Mouse (Mus musculus): ENCODE data around the gene Lig4. TPM values are rescaled to one million over a fixed set of nuclear protein-coding genes. Genes with fewer than 3 reads are reported as not detected.

Gene Lig4
- total and polyA plus RNA-seq, 2 experiments from 2014 or later, result 3.6 to 6.4 TPM

- TF ChIP-seq CTCF (IDR thresholded peaks at IDR 0.05; ENCODE audit: low read depth), result no peak
- no peak for ATAC-seq
- Histone ChIP-seq H3K36me3 (ENCODE audit: insufficient read depth) (peaks cover 23% of the 10 kb centered on the region), H3K9ac (no peak overlapping the region), H3K27ac (ENCODE audit: low read depth, low read length) (no peak overlapping the region), H3K9me3 (ENCODE audit: low read length) (no peaks in the 10 kb centered on the region), H3K27me3 (ENCODE audit: insufficient read depth, low read length) (no peaks in the 10 kb centered on the region), H3K4me2 (ENCODE audit: low read depth) (no peak overlapping the region), H3K4me3 (ENCODE audit: low read depth, low read length) (no peak overlapping the region), H3K4me1 (ENCODE audit: insufficient read depth) (peaks cover 9% of the 10 kb centered on the region)
- WGBS, result 97% methylated on average over 9 of the region's 9 CpGs
- no peak for DNase-seq
Measured at GRCm38 (mm10) chr8:9971866-9972265, 5.6 kb downstream of the Lig4 start.

GRCm38 (mm10) chr8:9959919-9960318 is 17.6 kb downstream of the Lig4 start:
- H3K27ac ChIP-seq (ENCODE audit: low read depth, low read length), result no peak overlapping the region
- no peak overlapping the region for H3K9ac ChIP-seq
- DNase-seq (no peak), ATAC-seq (no peak)
- 91% methylated on average over 2 of the region's 2 CpGs for WGBS
- H3K4me1 ChIP-seq (ENCODE audit: insufficient read depth), result no peaks in the 10 kb centered on the region
- H3K4me3 ChIP-seq (ENCODE audit: low read depth, low read length), result no peak overlapping the region
- no peaks in the 10 kb centered on the region for H3K9me3 ChIP-seq (ENCODE audit: low read length)
- H3K27me3 ChIP-seq (ENCODE audit: insufficient read depth, low read length), result no peaks in the 10 kb centered on the region
- TF ChIP-seq CTCF (IDR thresholded peaks at IDR 0.05; ENCODE audit: low read depth), result no peak
- H3K4me2 ChIP-seq (ENCODE audit: low read depth), result no peak overlapping the region
- H3K36me3 ChIP-seq (ENCODE audit: insufficient read depth), result no peaks in the 10 kb centered on the region

GRCm38 (mm10) chr8:9958338-9958737 is 19.1 kb downstream of the Lig4 start:
- H3K9ac ChIP-seq, result no peak overlapping the region
- DNase-seq, result no peak
- no peaks in the 10 kb centered on the region for H3K4me1 ChIP-seq (ENCODE audit: insufficient read depth)
- TF ChIP-seq CTCF (IDR thresholded peaks at IDR 0.05; ENCODE audit: low read depth), result no peak
- no peak overlapping the region for H3K4me2 ChIP-seq (ENCODE audit: low read depth)
- WGBS, result 85% methylated on average over 4 of the region's 4 CpGs
- H3K9me3 ChIP-seq (ENCODE audit: low read length), result no peaks in the 10 kb centered on the region
- no peaks in the 10 kb centered on the region for H3K27me3 ChIP-seq (ENCODE audit: insufficient read depth, low read length)
- H3K27ac ChIP-seq (ENCODE audit: low read depth, low read length), result no peak overlapping the region
- no peaks in the 10 kb centered on the region for H3K36me3 ChIP-seq (ENCODE audit: insufficient read depth)
- ATAC-seq, result no peak
- no peak overlapping the region for H3K4me3 ChIP-seq (ENCODE audit: low read depth, low read length)

- H3K4me3 ChIP-seq (ENCODE audit: low read depth, low read length), result no peak overlapping the region
- H3K36me3 ChIP-seq (ENCODE audit: insufficient read depth), result no peaks in the 10 kb centered on the region
- H3K9me3 ChIP-seq (ENCODE audit: low read length), result no peaks in the 10 kb centered on the region
- ATAC-seq, result no peak
- H3K4me2 ChIP-seq (ENCODE audit: low read depth), result no peak overlapping the region
- H3K9ac ChIP-seq, result no peak overlapping the region
- H3K4me1 ChIP-seq (ENCODE audit: insufficient read depth), result no peaks in the 10 kb centered on the region
- H3K27ac ChIP-seq (ENCODE audit: low read depth, low read length), result no peak overlapping the region
- WGBS, result 56% methylated on average over 10 of the region's 10 CpGs
- H3K27me3 ChIP-seq (ENCODE audit: insufficient read depth, low read length), result no peaks in the 10 kb centered on the region
- TF ChIP-seq CTCF (IDR thresholded peaks at IDR 0.05; ENCODE audit: low read depth), result no peak
- DNase-seq, result no peak
Measured at GRCm38 (mm10) chr8:9949134-9949890, 28.2 kb downstream of the Lig4 start.

- Histone ChIP-seq H3K9me3 (ENCODE audit: low read length) (no peaks in the 10 kb centered on the region), H3K27me3 (ENCODE audit: insufficient read depth, low read length) (no peaks in the 10 kb centered on the region), H3K9ac (no peak overlapping the region), H3K4me3 (ENCODE audit: low read depth, low read length) (no peak overlapping the region), H3K4me1 (ENCODE audit: insufficient read depth) (0 out of 2 replicates have a peak, but pooled peaks cover 1% of the 10 kb centered on the region), H3K36me3 (ENCODE audit: insufficient read depth) (no peaks in the 10 kb centered on the region), H3K27ac (ENCODE audit: low read depth, low read length) (no peak overlapping the region), H3K4me2 (ENCODE audit: low read depth) (no peak overlapping the region)
- DNase-seq (no peak), ATAC-seq (no peak)
- TF ChIP-seq CTCF (IDR thresholded peaks at IDR 0.05; ENCODE audit: low read depth), result no peak
- 67% methylated on average over 7 of the region's 7 CpGs for WGBS
Measured at GRCm38 (mm10) chr8:9935574-9935973, 41.9 kb downstream of the Lig4 start.

- Histone ChIP-seq H3K4me2 (ENCODE audit: low read depth) (no peak overlapping the region), H3K27me3 (ENCODE audit: insufficient read depth, low read length) (no peaks in the 10 kb centered on the region), H3K4me3 (ENCODE audit: low read depth, low read length) (no peak overlapping the region), H3K9ac (no peak overlapping the region), H3K4me1 (ENCODE audit: insufficient read depth) (0 out of 2 replicates have a peak, but pooled peaks cover 3% of the 10 kb centered on the region), H3K36me3 (ENCODE audit: insufficient read depth) (no peaks in the 10 kb centered on the region), H3K9me3 (ENCODE audit: low read length) (no peaks in the 10 kb centered on the region), H3K27ac (ENCODE audit: low read depth, low read length) (no peak overlapping the region)
- ATAC-seq, result no peak; the same call in 1 of the 2 replicates
- peak; percentile 77 for DNase-seq
- TF ChIP-seq CTCF (IDR thresholded peaks at IDR 0.05; ENCODE audit: low read depth), result peak; percentile 96
- WGBS, result 40% methylated on average over 10 of the region's 10 CpGs
Measured at GRCm38 (mm10) chr8:9934891-9935565, 42.5 kb downstream of the Lig4 start.

GRCm38 (mm10) chr8:9932711-9933110 is 44.8 kb downstream of the Lig4 start:
- H3K4me1 ChIP-seq (ENCODE audit: insufficient read depth), result 0 out of 2 replicates have a peak, but pooled peaks cover 3% of the 10 kb centered on the region
- H3K4me3 ChIP-seq (ENCODE audit: low read depth, low read length), result no peak overlapping the region
- no peak overlapping the region for H3K9ac ChIP-seq
- no peak for TF ChIP-seq CTCF (IDR thresholded peaks at IDR 0.05; ENCODE audit: low read depth)
- H3K36me3 ChIP-seq (ENCODE audit: insufficient read depth), result no peaks in the 10 kb centered on the region
- no peak overlapping the region for H3K4me2 ChIP-seq (ENCODE audit: low read depth)
- H3K27me3 ChIP-seq (ENCODE audit: insufficient read depth, low read length), result no peaks in the 10 kb centered on the region
- H3K27ac ChIP-seq (ENCODE audit: low read depth, low read length), result no peak overlapping the region
- DNase-seq (no peak), ATAC-seq (no peak)
- H3K9me3 ChIP-seq (ENCODE audit: low read length), result no peaks in the 10 kb centered on the region

All from forebrain, postnatal 0 days (tissue).